Mouse (Mus musculus) spleen, postnatal 36 days (tissue): ENCODE results near the gene Surf1.

ENCODE experiments used
- DNase-seq, 2 experiments: peaks; one replicate each; pipeline ENCODE4 v3.0.0; 2022; ENCODE audit warnings: low spot score in 2 of 2, mixed read lengths in 1 of 2

The Surf1 gene

DNA sequence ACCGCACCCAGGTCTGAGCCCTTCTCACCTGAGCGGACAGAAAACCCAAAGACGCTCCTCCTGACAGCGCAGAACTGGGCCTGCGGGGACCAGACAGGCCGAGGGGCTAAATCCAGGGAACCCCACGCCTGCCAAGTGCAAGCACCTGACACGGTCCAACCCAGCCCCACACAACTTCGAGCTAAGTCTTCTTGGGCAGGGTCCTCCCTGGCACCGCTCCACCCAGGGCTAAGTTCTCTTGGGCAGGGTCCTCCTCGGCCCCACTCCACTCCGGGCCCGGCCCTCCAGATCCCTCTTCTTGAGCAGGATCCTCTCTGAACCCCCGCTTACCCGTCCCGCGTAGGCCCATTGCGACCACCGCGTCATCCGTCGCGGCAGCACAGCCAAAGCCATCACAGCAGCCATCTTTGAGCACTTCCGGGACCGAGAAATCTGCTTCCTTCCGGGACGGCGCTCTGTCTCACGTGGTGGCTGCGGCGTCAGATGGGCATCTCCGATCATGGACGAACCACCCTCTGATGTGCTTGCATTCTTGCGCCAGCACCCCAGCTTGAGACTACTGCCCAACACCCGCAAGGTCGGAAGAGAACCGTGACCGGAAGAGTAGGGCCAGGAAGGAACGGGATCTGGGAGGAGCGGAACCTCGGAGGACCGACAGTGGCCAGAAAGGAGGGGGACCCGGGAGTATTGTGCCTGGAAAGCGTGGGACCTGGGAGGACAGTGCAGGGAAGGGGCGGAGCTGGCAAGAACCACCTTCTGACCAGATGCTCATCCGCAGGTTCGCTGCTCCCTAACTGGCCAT lies at the start of gene Surf1, which contains the start of gene Surf2:
Surf1 (minus strand) TSS at position 604 of the 802 bp plus-strand sequence.
Surf2 (plus strand) TSS at position 441 of the 802 bp plus-strand sequence.
- peak; percentile 74 to 78 for DNase-seq

DNA sequence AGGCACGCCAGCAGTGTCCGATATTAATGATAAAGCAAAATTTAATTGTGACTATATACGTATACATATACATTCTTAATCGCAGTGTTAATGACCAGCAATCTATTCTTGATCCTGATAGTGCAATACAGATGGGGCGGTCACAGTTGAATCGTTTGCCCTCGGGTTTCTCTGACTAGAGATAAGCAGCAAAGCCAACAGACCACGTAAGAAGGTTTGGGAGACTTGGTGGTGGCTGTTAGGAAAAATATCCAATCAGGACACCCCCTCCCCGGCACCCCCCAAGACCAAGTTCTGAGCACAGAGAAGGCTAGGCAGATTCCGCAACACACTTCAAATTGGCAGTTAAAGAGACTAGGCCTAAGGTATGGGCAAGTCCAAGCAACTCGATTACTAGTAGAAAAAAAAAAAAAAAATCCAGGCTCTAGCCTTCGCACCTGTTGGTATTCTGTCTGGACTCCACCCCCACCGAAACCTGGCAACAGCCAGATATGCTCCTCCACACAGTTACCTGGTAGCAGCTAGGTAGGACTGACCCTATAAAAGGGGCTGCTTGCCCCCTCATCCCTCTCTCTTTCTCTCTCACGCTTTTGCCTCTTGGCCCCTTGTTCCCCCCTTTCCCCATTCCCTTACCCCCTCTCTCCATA lies 48.5 kb upstream of the Surf1 start:
- no peak for DNase-seq

DNA sequence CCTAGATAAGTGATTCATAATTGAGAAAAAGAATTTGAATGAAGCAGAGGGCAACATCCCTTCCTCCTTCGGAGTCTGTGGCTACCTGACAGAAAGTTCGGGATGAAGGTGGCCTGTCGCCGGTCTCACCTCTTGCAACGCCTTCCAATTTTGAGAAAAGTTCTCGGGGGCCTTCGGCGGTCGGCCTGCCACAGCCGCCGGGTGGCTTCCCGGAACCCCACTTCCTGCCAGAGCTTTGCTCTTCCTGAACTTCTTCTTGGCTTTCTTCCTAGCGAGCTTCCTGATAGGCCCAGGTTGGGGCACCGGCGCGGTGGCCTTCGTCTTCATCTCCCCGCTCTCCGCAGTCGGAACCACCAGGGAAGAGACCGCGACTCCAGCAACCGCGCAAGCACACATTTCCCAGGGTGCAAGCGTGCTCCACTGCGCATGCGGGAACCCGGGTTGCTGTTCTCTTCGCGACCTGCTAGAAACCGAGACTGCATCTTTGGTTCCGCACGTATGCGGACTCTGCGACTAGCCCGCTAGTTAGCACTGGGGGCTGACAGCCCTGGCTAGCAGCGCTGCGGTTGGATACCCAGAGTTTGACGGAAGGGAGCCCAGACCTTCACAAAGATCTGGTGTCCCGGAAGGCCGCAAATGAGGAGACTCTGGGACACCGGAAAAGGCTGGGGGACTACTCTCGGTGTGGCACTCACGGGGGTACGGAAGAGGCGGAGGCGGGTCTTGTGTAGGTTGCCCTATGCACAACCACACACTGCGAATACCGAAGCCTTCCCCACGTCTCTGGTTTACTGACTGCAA lies 47.8 kb upstream of the Surf1 start, which contains the start of gene Rexo4:
Rexo4 (minus strand) TSS at position 464 of the 801 bp plus-strand sequence.
- peak; percentile 86 to 89 for DNase-seq

DNA sequence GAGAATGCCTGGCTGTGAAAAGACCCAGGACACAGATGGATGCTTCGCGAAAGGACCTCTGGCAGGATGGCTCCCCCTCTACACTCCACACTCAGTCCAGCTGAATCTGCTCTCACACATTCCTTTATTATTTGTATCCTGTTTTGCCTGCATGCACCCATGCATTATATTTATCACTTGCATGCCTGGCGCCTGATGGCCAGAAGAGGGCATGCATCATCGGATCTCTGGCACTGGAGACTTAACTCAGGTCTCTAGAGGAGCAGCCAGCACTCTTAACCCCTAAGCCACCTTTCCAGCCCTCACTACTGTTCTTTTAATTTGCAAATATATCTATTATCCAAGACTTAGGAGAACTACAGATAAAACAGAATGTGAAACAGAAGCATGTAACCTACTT lies 44.4 kb upstream of the Surf1 start:
- DNase-seq = no peak

DNA sequence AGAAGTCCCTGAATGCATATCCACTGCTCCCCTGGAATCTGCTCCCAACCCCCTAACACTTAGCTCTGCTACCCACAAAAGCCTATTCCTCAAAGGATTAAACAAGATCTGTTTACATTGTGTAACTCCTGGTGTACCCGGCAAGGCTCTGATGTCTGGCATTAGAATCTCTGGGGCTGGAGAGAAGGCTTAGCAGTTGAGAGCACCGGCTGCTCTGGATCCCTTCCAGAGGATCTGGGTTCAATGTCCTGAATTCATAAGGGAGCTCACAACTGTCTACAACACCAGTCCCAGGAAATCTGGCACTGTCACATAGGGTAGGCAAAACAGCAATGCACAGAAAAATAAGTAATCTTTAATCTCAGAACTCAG lies 41.1 kb upstream of the Surf1 start:
- DNase-seq = no peak

DNA sequence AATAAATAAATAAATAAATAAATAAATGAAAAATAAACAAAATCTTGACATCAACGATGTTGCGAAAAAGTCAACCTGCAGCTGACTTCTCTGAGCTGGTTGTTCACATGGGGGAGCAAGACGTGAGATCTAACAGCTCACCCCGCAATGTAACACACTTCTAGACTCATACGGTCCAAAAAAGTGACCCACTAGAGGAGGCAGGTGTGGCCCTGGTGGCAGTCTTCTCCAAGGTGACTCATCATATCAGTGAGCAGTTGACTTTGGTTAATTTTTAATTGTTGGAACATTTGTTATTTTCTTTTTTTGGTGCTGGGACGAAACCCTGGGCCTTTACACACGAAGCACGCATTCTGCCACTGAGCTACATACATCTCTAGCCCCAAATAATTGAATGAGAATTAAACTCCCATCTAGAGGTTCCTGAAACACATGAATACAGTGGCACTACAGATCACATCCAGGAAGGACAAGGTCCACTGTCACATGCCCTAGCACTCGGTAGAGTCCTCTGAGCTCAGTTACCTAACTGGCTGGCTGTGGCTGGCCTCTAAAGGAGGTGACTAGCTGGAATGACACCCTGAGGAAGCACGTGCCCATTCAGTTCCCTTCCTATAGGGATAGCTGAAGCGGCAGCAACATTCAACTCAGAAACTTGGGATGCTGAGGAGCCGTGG lies 40.6 kb upstream of the Surf1 start:
- no peak for DNase-seq

DNA sequence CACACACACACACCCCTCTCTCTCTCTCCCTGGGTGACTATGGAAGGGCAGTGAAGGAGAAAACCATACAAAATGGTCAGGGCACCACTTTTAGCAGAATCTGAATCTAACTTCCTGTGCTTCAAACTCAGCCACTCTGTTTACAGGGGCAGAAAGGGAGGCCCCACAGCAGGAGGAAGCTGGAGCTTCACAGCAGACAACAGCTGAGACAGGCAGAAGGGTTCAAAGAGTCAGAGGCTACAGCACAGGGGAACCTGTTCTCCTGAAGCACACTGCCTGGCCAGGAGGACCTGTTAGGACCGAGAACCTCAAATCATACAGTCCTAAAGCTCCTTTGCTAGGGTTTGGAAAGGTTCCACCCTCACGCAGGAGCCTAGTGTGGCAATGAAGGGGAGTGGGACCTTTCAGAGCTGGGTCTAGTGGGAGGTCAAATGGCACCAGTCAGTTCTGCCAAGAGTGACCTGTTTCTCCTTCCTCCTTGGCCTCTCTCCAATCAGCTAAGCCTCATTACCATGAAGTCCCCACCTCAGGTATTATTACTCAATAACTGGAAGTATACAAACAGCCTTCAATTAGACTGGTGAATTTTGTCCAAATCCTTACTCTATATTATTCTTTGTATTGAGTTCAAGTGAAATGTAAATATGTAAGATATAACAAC lies 38.5 kb upstream of the Surf1 start:
- no peak for DNase-seq

DNA sequence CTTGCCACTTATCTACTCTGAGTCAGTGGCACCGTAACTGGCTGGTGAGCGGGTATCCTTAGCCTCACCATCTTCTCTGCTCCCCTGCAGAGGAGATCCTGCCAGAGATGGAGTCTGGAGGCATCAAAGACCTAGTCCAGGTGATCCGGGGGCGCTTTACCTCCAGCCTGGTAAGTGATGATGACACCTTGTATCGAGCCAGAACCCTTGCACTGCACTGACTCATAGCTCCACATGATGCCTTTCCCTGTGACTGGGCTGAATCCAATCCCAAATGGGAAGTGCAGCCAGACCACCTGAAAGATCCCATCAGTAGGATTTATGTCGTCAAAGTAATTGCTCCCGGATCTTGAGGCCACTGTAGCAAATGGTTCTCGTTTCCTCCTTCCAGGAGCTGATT lies 36.5 kb upstream of the Surf1 start:
- DNase-seq = no peak

DNA sequence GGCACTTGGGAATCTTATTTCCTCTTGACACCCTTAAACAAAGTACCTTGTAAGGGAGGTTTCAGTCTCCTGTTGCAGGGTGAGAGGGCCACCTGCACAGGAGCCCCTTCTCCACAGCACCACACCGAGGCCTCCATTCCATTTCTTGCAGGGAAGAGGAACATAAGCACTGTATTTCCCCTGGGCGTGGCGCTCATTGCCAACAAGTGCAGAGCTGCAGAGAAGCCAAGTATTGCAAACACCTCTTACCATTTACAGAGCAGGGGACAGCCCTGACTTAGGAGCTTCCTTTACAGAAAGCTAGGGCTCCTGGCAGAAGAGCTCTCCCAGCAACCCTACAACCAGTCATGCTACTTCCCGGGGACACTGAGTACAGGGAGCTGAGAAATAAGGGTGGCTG lies 35.9 kb upstream of the Surf1 start:
- DNase-seq = no peak

DNA sequence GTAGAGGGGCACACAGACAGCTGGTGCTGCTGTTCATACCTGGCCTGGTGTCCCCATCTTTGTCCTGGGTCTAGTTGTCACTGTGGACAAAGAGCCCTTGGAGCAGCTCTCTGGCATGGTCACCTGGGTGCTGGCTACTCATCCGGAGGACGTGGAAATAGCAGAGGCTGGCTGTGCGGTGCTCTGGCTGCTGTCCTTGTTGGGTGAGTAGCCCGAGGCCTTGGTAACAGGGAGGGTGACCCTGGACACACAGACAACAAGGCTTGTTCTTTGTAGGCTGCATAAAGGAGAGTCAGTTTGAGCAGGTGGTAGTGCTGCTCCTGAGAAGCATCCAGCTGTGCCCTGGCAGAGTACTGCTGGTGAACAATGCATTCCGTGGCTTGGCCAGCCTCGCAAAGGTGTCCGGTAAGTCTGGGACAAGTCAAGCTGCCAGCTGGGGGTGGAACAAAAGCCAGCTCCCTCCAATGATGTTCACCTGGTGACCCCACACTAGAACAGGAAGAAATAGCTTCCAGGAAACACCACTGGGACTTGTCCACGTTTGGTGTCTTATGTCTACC lies 35.1 kb upstream of the Surf1 start:
- DNase-seq = no peak

DNA sequence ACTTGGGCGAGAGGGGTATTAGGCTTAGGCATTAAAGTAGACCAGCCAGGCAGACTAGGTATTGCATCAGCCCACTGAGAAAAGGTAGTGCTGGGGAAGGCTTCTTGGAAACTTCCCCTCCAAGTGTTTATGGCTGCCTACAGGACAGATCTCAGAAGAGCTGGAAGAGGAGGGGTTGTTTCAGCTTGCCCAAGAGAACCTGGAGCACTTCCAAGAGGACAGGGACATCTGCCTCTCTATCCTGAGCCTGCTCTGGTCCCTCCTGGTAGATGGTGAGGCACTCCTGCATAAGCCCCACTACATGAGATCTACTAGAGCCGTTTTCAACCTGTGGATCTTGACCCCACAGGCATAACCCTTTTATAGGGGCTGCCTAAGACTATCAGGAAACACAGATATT lies 34.1 kb upstream of the Surf1 start:
- no peak for DNase-seq

DNA sequence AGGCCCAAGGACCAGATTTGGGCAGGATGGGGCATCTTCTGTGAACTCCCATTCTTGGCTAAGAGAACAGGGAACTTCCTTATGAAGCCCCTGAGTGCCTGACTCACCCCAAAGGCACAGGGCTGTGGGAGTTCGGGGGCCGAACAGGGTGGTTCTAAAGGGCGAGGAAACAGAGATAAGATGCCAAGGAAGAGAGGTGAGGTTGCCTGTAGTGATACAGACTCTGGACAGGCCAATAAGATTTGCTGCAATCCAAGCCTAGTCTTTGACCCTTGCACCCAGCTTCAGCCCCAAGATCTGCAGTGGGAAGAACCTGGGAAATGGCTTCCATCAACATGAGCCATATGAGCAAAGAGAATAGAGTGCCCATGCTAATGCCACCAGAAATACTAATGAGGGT lies 26.9 kb upstream of the Surf1 start:
- no peak for DNase-seq

DNA sequence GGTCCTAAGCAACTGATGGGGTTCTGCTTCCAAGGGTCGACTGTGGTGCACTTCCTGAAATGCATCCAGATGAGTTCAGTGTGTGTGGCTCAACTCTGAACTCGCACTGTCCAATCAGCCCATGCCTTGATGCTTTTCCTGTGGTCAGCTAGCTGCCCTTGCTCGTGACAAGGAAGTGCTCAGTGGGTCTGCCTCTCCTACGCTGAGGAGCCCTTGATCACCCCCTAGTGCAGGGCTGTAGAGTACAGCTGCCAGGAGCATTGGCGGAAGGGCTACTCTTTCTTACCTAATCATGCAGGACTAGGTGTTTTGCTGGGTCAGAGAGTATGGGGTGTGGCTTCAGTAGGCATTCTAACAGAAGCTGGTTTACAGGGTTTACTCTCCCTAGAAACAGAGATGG lies 25.2 kb upstream of the Surf1 start:
- DNase-seq = no peak

DNA sequence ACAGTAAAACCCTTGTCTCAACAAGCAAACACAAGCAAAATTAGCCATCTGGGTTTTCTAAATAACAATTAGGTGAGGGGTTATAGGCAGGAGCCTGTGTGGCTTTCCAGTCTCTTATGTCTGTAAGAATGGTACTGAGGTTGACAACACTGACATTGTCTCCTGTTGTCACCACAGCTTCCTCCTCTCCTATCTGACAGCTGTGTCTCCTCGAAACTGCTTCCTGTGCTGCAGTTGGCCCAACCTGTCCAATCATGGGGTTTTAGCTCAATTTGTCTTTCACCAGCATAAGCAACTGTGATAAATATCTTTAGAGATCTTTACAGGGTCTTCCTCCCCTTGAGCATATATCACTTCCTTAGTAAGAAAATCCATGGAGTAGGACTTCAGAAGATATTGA lies 20.1 kb upstream of the Surf1 start:
- no peak for DNase-seq

DNA sequence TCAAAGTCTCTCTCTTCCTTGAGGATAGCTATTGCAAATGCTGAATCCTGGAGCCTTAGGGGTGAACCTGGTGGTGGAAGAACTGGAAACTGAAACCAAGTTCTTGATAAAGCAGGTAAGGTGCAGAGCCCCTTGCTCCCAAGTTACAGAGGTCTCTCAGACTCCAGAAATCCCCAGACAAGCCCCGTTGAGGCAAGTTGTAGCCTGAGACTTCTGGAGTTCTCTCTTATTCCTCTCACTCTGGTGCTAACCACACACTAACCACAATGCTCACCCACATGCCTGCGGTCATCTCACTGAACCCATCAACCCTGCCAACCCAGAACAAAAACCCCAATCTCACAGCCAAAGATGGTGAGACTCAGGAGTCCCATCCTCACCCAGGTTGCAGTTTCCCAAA lies 19.0 kb upstream of the Surf1 start:
- peak in 1 of 2 experiments; percentile 33 for DNase-seq

DNA sequence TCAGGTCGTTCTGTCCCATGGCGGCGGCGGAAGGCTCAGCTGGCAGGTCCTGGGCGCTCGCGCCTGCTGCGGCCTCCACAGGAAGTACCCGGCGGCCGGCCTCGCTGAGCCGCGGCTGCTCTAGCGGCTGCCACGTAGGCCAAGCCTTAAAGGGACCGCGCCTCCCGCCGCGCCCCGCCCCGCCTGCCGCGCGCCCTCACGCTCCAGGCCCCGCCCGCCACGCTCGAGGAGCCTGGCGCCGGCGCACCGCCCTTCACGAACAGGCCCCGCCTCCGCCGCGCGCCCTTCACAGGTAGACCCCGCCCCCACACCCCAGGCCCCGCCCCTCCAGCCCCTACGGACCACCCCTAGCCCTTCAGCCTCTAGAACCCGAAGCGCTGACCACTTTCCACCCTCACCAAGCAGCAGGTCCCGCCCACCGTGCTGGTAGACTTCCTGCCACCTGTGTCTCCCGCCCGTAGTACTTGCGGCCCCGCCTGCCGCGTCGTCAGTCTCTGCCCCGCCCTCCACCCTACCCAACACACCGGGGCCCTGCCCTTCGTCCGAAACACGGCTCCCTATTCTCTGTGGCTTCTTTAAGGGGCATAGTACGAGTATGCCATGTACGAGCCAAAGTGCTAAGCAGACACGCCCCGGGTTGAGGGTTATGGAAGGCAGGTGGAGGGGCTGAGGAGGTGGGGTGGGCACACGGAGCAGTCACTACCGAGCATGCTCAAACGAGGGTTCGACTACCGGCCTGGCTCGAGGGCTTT lies 17.1 kb upstream of the Surf1 start, which contains the start of the genes Surf4 and Stkld1:
Surf4 (minus strand) TSS at position 625 of the 752 bp plus-strand sequence.
Stkld1 (plus strand) TSS at position 744 of the 752 bp plus-strand sequence.
- DNase-seq = peak; percentile 97

DNA sequence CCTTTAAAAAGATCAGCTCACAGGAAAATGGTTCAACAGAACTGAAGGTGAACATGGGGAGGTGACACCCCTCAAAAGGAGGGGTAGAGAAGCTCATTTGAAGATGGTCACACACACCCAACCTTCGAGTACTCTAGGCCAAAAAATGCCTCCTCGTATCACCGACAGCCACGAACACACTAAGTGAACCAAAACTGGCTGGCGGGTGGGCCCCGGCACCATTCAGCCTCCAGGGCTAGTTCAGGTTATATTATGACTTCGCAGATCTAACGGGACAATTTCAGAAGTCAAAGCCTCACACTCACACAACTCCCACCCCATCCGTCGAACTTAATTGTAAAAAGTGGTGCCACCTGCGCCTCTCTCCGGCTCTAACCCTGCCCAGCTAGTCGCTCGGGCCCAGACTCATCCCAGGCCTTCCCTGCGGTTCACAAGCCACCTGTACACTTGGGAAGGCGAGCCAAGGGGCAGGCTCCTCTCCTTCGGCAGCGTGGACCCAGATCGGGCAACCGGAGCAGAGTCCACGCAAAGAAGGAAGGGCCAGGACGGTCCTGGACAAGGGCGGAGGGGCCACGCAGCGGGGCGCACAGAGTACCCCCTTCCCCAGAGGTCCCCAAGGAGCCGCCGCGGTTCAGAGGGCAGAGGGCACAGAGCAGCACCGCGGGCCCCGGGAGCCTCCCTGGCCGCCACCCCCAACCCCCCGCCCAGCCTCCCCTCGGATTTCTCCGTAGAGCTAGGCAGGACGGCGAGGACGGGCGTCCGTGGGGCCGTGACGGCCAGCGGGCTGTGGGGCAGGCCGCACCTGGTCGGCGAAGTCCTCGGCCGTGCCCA lies 16.4 kb upstream of the Surf1 start:
- DNase-seq = peak in 1 of 2 experiments; percentile 42

DNA sequence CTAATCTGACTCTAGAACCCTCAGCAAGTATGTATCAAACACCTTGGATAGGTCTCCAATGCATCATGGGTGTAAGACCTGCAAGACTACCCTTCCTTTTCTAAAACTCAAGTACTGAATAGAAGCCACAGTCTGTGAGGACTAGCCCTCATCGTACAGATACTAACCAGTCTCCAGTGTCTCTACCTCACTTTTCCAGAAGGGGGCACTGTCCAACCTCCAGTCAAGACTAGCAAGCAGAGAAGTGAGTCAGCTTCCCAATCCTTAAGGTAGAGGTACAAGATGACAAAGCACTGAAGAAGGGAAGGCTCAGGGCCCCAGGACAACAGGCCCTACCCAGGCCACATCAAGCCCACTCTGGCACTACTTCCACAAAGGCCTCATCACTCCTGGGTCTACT lies 14.1 kb upstream of the Surf1 start:
- DNase-seq = peak; percentile 67 to 74
